Mouse (Mus musculus) left cerebral cortex, adult 18-20 months (tissue): ENCODE results near the gene Prc1. TPM values are rescaled to one million over a fixed set of nuclear protein-coding genes. Genes with fewer than 3 reads are reported as not detected.
"Not testable (repeated sequence)": the region's sequence is repeated elsewhere in the genome, so short reads cannot be mapped to it uniquely, and the experiment has no call there.

Experiments
- DNase-seq, 2 experiments: peaks; one replicate each; pipeline ENCODE4 v3.0.0; 2021 to 2022; ENCODE audit warnings: low spot score in 2 of 2, mixed read lengths in 1 of 2
- total RNA-seq, 2 experiments: library from RNA; stranded (reverse); gene quantifications; 2 replicates each; pipeline ENCODE4 v1.2.3; 2021

Gene Prc1
- total RNA-seq, 2 experiments from 2014 or later = 0.75 to 0.93 TPM

GRCm38 (mm10) chr7:80284391-80284790 is 9.9 kb upstream of the Prc1 start:
- DNase-seq = no peak

GRCm38 (mm10) chr7:80285725-80286124 is 8.5 kb upstream of the Prc1 start:
- no peak for DNase-seq

DNA sequence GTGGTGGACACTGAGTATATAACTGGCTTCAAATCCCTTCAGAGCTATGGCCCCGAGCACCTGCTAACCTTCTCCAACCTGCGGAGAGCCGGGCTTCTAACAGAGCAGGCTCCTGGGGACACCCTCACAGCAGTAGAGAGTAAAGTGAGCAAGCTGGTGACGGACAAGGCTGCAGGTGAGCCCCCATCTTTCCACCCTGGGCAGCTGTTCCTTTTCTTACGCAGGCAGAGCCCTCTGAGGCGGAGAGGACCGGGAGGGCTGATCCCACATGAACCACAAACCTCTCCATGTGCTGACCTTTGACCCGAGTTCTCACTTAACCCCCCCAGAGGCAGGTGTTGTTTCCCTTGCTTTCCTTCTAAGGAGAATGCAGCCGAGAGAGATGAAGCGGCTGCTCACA is 6.5 kb upstream of the Prc1 start:
- no peak for DNase-seq

DNA sequence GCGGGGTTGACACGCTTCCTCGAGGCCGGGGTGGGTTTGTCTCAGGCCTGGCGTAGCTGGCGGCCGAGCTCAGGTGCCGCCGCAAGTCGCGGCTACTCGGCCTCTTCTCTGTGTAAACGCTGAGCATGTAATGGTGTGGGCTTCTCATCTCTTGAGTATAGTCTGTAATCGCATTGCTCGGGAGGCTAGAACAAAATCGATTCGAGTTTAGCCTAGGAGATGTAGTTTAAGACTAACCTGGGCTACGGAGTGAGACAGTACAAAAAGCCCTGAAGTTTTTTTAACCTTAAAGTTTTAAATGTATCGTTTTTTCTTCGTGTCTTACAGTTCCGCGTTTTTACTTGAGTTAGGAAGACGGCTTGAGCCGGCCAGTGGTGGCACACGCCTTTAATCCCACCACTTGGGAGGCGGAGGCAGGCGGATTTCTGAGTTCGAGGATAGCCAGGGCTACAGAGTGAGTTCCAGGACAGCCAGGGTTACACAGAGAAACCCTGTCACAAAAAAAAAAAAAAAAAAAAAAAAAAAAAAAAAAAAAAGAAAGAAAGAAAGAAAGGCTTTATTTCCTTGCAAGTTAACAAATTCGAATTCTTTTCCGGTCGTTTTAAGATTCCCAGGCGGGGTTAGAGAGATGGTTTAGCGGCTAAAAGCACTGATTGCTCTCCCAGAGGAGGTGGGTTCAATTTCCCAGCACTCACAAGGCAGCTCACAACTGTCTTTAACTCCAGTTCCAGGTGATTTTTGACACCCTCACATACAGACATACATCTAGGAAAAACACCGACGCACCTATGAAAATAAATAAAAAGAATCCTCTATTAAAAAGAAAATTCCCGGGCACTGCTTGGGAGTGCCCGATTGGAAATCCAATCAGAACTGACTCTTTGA is 756 bp downstream of the Prc1 start:
- DNase-seq = no peak

DNA sequence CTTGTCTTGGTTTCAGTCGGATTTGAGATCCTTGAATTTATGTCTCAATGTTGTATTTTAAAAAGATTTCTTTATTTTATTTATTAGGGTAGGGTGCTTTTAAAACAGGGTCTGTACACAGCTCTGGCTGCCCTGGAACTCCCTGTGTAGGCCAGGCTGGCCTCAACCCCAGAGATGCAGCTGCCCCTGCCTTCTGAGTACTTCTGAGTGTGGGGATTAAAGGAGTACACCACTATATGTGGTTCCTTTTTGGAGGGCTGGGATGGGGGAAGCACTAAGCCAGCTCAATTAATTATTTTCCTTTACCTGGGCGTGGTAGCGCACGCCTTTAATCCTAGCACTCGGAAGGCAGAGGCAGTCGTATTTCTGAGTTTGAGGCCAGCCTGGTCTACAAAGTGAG is 2.2 kb downstream of the Prc1 start:
- DNase-seq = no peak

DNA sequence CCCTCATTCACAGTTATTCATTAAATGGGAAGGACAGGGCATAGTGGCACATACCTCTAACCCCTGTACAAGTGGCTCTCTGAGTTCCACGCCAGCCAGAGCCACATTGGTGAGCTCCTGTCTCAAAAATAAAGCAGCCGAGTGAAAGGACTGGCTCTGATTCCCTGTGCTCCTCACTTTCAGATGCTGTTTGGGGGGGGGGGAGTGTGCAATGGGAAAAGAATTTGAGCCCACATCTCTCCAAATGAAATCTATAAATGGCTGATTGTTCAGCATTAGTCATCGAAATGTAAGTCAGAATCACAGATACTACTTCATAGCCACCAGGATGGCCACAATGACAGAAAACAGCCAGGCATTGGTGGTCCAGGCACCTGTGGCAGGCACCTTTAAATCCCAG is 2.8 kb downstream of the Prc1 start:
- DNase-seq = no peak

- no peak for DNase-seq
Observed at GRCm38 (mm10) chr7:80298754-80299153, 4.5 kb downstream of the Prc1 start.

DNA sequence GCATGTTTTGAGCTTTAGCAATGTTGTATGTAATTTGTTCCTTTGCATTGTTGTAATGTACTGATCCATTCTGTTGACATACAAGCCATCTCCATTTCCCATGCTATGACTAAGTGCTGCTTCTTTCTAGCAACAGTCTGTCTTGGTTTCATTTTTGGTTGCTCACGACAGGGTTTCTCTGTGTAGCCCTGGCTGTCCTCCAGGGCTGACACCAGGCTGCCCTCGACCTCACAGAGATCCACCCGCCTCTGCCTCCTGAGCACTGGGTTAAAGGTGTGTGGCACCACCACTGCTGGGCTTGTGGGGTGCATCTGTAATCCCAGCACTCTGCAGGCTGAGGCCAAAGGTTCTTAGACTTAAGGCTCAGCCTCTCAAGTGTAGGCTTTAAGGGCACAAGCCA is 5.3 kb downstream of the Prc1 start:
- DNase-seq = no peak

GRCm38 (mm10) chr7:80301522-80301921 is 7.3 kb downstream of the Prc1 start:
- DNase-seq = no peak

DNA sequence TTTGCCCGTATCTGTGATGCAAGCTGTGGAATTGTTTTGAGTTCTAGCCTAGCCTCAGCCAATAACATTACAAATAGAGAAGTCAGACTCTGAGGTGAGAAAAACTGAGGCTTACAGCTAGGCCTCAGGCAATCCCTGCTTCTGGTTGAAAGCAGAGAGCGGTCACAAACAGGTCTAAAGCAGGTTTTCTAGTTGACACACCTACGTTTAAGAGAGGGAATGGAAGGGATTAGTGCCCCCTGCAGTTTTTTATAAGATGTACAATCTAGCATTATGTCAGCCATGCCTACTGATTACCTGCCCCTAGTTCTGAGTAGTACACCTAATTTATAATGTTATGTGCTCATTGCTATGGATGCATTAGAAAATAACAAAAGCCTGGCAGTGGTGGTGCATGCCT is 13.5 kb downstream of the Prc1 start:
- DNase-seq = no peak

DNA sequence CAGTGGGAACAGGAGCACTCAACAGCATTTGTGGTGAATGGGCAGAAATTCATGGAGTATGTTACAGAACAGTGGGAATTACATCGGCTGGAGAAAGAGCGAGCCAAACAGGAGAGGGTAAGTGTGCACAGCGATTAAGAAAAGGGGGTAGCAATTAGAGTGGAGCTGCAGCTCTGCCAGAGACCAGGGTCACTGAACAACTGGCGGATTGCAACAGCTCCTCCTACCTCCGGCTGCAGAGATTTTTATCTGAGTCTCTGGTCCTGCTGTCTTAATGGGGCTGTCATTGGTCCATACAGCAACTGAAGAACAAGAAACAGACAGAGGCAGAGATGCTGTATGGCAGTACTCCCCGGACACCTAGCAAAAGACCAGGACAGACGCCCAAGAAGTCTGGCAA is 16.5 kb downstream of the Prc1 start:
- DNase-seq = no peak

DNA sequence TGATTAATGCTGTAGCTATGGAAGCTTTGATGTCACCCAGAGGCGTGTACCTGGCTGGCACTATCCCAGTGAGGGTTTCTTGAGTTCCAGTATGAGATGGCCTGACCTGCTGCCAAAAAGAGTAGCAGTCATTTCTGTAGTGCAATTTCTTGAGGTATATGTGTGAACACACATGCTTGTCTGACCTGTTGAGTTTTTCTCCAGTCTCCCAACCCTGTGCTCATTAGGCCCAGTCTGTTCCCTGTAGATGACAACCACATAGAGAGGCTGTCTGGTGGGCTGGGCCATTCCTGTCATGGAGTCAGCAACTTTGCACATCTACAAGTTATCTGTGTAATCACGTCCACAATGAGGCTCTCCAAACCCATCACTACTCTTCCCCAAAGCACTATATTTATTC is 21.5 kb downstream of the Prc1 start:
- DNase-seq = no peak

DNA sequence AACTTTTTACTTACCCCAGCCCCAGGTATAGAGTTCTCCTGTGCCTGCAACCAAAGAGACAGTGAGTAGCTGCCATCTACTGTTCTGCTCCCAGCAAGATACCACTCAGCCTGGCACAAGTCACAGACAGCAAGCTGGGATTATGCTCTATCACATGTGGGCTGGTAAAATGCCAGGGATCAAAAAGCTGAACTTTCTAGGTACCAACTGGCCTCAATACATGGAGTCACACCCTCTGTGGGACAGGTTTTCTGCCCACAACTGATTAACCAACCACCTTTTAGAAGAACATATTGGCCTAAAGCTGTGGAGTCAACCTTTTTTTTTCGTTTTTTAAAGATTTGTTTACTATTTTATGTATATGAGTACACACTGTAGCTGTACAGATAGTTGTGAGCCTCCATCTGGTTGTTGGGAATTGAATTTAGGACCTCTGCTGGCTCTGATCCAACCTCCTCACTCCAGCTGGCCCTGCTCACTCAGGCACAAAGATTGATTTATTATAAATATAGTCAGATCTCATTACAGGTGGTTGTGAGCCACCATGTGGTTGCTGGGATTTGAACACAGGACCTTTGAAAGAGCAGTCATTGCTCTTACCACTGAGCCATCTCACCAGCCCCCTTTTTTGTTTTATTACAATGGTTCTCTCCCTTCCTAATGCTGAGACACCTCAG is 23.3 kb downstream of the Prc1 start:
- DNase-seq = no peak

DNA sequence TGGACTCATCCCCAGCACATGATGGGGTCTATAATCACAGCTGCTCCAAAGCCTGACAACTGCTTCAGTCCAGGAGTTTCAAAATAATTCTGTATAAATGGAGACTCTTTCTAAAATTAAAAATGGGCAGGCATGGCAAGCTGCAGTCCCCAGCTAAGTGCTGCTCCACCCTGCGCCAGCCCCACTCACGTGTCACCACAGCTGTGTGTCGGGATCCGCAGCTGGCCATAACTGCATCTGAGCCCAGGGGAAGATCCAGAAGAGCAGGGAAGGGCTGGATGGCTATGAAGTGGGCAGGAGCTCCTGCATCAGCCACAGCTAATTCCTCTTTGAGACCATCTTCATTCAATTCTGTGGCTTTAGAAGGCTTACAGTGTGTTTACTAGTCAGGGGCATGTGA is 24.4 kb downstream of the Prc1 start:
- DNase-seq = no peak

DNA sequence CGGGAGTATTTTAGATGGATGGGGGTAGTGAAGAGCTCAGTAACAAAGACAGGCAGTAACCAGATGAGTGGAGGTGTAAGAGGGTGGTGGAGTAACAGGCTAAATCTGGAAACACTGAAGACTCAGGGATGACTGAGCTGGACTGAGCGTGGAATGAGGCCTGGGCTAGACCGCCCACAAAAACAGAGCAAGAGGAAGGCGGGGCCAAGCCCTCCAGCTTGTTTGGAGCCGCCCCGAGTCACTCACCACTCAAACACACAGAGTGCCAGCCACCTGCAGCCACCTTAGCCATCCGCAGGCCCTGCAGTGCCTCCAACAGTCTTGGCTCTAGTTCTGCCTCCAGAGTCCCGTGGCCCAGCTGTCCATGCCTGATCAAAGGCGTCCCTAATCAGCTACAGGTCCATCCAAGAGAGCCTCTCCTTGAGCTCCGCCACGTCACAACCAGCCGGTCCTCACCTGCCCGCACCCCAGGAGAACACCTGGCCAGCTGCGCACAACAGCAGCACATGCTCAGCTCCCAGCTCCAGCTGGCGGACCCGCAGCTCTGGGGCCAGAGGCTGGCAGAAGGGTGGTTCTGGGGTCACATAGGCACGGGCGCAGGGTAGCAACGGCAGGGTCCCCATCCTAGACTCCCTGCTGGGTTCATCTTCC is 25.7 kb downstream of the Prc1 start:
- no peak for DNase-seq

DNA sequence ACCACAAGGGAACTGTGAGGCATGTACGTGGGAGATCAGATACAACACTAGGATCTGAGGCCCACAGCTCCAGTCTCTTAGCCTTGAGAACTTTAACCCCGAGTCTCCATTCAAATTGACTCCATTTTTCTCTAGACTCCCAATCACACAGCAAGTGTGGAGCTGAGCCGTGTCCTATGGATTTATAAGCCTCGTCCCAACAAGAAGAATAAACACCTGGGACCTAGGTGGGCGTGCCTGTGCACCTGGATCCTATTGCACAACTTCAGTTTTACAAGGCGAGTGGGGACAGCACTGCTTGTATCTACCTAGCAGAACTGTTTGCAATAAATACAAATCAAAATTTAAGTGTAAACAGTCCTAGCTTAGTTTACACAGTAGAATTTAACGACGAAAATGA is 29.1 kb downstream of the Prc1 start:
- no peak for DNase-seq

DNA sequence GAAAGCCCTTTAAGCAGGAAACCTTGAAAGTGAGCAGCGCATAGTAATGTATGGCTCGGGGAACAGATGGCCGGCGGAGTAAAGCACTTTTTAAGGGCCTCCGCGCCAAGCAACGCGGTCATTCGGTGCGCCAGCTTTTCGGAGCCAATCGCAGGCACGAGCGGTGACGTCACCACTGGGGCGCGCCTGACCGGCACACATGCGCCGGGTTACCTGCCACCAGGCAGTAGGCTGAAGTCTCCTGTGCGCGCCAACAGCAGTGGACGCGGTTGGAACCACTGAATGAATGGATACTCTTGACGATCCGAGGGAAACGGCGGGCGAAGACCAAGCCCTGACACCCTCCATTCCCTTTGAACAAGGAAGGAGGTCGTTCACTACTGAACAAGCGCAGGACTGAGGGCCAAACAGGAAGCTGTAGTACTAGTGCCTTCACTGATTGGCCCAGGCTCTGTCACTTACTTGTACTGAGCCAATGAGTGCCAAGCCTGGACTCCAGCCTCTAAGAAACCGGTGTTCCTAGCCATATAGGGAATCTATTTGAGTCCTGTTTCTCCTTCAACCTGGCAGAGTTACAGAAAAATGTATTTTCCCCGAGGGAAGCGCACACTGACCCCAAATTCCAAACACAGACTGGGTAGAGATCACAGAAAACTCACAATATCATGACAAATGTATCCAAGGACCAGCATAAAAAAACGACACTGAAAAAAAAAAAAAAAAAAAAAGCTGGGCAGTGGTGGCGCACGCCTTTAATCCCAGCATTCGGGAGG is 30.0 kb downstream of the Prc1 start, which contains the start of gene Rccd1:
Rccd1 (minus strand) TSS at position 412 of the 773 bp plus-strand sequence.
- peak; percentile 95 to 96 for DNase-seq

DNA sequence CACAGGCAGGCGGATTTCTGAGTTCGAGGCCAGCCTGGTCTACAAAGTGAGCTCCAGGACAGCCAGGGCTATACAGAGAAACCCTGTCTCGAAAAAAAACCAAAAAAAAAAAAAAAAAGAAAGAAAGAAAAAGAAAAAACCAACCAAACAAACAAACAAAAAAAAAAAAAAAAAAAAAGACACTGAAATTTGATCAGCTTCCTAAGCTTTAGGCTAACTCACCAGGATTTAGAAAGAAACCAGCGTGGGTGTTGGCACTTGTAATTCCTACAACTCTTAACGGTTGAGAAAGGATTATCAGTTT is 30.5 kb downstream of the Prc1 start:
- not testable (repeated sequence) for DNase-seq

- no peak for DNase-seq
Observed at GRCm38 (mm10) chr7:80325292-80325868, 31.1 kb downstream of the Prc1 start.

DNA sequence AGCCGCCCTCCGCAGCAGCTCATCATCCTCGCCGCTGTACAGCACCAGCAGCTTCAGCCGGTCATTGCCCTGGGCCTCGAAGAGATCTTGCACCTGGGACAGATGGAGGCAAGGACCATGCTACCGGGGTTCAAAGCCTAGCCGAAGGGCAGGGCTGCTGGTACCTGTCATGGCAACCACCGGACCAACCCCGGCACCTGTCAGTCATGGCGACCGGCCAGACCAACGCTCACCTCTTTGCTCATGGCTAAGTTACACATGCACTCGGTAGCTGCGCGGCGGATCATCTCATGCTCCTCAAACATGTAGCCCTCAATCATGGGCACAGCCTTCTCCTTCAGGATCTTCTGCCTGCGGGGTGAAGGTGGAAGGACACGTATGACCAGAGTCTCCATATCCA is 31.8 kb downstream of the Prc1 start:
- no peak for DNase-seq

GRCm38 (mm10) chr7:80330278-80330677 is 36.0 kb downstream of the Prc1 start:
- no peak for DNase-seq
